Mouse (Mus musculus) right cerebral cortex, adult 2 months (tissue): ENCODE data around the gene Npas2.

ENCODE experiments used
- DNase-seq, 2 experiments: peaks; one replicate each; pipeline ENCODE4 v3.0.0; 2021 to 2022; ENCODE audit warnings: low spot score in 2 of 2

Gene Npas2

GRCm38 (mm10) chr1:39332456-39332855 lies 138.9 kb downstream of the Npas2 start:
- DNase-seq = no peak

GRCm38 (mm10) chr1:39335561-39336196 lies 142.1 kb downstream of the Npas2 start:
- no peak for DNase-seq

GRCm38 (mm10) chr1:39336788-39337187 lies 143.3 kb downstream of the Npas2 start:
- DNase-seq = no peak

GRCm38 (mm10) chr1:39338831-39339230 lies 145.3 kb downstream of the Npas2 start:
- no peak for DNase-seq

- no peak for DNase-seq
These were observed 145.9 kb downstream of the Npas2 start for GRCm38 (mm10) chr1:39339455-39339854.

- DNase-seq = no peak
These were observed 146.6 kb downstream of the Npas2 start for GRCm38 (mm10) chr1:39340156-39340555.

- peak in 1 of 2 experiments; percentile 60 for DNase-seq
These were observed 147.1 kb downstream of the Npas2 start for GRCm38 (mm10) chr1:39340647-39341046.

GRCm38 (mm10) chr1:39341807-39342206 lies 148.3 kb downstream of the Npas2 start:
- no peak for DNase-seq

GRCm38 (mm10) chr1:39343242-39343641 lies 149.7 kb downstream of the Npas2 start:
- DNase-seq = no peak

GRCm38 (mm10) chr1:39344981-39345600 lies 151.6 kb downstream of the Npas2 start:
- no peak for DNase-seq

GRCm38 (mm10) chr1:39349001-39349400 lies 155.5 kb downstream of the Npas2 start:
- peak; percentile 65 to 67 for DNase-seq

- DNase-seq = no peak
These were observed 155.9 kb downstream of the Npas2 start for GRCm38 (mm10) chr1:39349427-39349826.

- no peak for DNase-seq
These were observed 168.4 kb downstream of the Npas2 start for GRCm38 (mm10) chr1:39361754-39362514.

GRCm38 (mm10) chr1:39362515-39362893 lies 169.0 kb downstream of the Npas2 start:
- DNase-seq = no peak

GRCm38 (mm10) chr1:39365562-39365961 lies 172.0 kb downstream of the Npas2 start:
- DNase-seq = no peak

- peak in 1 of 2 experiments; percentile 49 for DNase-seq
These were observed 173.5 kb downstream of the Npas2 start for GRCm38 (mm10) chr1:39367045-39367444.

GRCm38 (mm10) chr1:39367601-39368266 lies 174.2 kb downstream of the Npas2 start, which contains the start of gene Rpl31:
Rpl31 (plus strand) TSS chr1:39367842.
- peak; percentile 97 to 98 for DNase-seq

GRCm38 (mm10) chr1:39368267-39368841 lies 174.8 kb downstream of the Npas2 start:
- DNase-seq = peak in 1 of 2 experiments; percentile 33

GRCm38 (mm10) chr1:39370431-39370830 lies 176.9 kb downstream of the Npas2 start:
- no peak for DNase-seq

GRCm38 (mm10) chr1:39372220-39372843 lies 178.8 kb downstream of the Npas2 start:
- no peak for DNase-seq

- DNase-seq = no peak
These were observed 179.8 kb downstream of the Npas2 start for GRCm38 (mm10) chr1:39373378-39373777.
